Mouse (Mus musculus) liver, postnatal 0 days (tissue): Measurements from ENCODE around the gene Tmem135. TPM values are rescaled to one million over a fixed set of nuclear protein-coding genes. Genes with fewer than 3 reads are reported as not detected.

ENCODE experiments used
- ATAC-seq: fragments of 200-750 bp; cut with Nextera tagmentation; 2 replicates; pipeline ENCODE4 v1.8.0; 2017; ENCODE audit warnings: mild to moderate bottlenecking, moderate library complexity
- DNase-seq: peaks from one replicate; pipeline ENCODE4 v3.0.0-alpha.2; 2016
- H3K27ac ChIP-seq: fragments of 300-500 bp; sonication (generic); 2 replicates; pipeline ENCODE4 v1.5.1; 2014; ENCODE audit warnings: antibody characterized with exemption, moderate library complexity, mild to moderate bottlenecking, low read depth
- H3K27me3 ChIP-seq: fragments of 300-500 bp; sonication (generic); 2 replicates; pipeline ENCODE4 v1.6.1; 2014; ENCODE audit warnings: low read length, control low read depth, mixed read lengths; ENCODE audit not compliant: insufficient read depth
- H3K36me3 ChIP-seq: fragments of 300-500 bp; sonication (generic); replicated peaks from 2 replicates; pipeline ENCODE4 v1.6.1; 2014; ENCODE audit warnings: mild to moderate bottlenecking, control low read depth, low read length, moderate library complexity, mixed read lengths; ENCODE audit not compliant: insufficient read depth
- H3K4me1 ChIP-seq: fragments of 300-500 bp; sonication (generic); 2 replicates; pipeline ENCODE4 v1.6.1; 2014; ENCODE audit warnings: antibody characterized with exemption, mild to moderate bottlenecking, control low read depth; ENCODE audit not compliant: insufficient read depth
- H3K4me2 ChIP-seq: fragments of 300-500 bp; sonication (generic); 2 replicates; pipeline ENCODE4 v1.6.1; 2014; ENCODE audit warnings: low read depth, mild to moderate bottlenecking, low read length, moderate library complexity, mixed read lengths
- H3K4me3 ChIP-seq: fragments of 300-500 bp; sonication (generic); 2 replicates; pipeline ENCODE4 v1.5.1; 2014; ENCODE audit warnings: low read depth, low read length
- H3K9ac ChIP-seq: fragments of 300-500 bp; sonication (generic); replicated peaks from 2 replicates; pipeline ENCODE4 v1.6.1; 2014; ENCODE audit warnings: mild to moderate bottlenecking, moderate library complexity
- H3K9me3 ChIP-seq: fragments of 300-500 bp; sonication (generic); 2 replicates; pipeline ENCODE4 v1.6.1; 2016; ENCODE audit warnings: mild to moderate bottlenecking, control low read depth, low read length, mixed read lengths
- CTCF ChIP-seq: sonication (generic); IDR thresholded peaks from 2 replicates; pipeline ENCODE4 v1.5.1; 2016; ENCODE audit warnings: antibody characterized with exemption, low read depth
- EP300 ChIP-seq: IDR thresholded peaks from 2 replicates; pipeline ENCODE4 v1.6.1; 2016; ENCODE audit warnings: antibody characterized with exemption, low read depth, mild to moderate bottlenecking
- WGBS: fragments of 180-500 bp; shearing (Covaris S2); extraction: QIAGEN DNeasy Blood & Tissue Kit; methylation state at CpG from one replicate; pipeline ENCODE4 v1.1.7; 2014; ENCODE audit not compliant: insufficient replicate concordance; 5-methylcytosine and 5-hydroxymethylcytosine counted together
- polyA plus RNA-seq: library from polyadenylated mRNA; unstranded; fragments of >200 nt; fragmentation: Nextera tagmentation; extraction: Ambion mirVana; gene quantifications from 2 replicates; pipeline ENCODE4 v1.2.1, GENCODE M21; 2015

Tmem135 gene
- polyA plus RNA-seq, 1 experiment from 2014 or later = 31.7 TPM

DNA sequence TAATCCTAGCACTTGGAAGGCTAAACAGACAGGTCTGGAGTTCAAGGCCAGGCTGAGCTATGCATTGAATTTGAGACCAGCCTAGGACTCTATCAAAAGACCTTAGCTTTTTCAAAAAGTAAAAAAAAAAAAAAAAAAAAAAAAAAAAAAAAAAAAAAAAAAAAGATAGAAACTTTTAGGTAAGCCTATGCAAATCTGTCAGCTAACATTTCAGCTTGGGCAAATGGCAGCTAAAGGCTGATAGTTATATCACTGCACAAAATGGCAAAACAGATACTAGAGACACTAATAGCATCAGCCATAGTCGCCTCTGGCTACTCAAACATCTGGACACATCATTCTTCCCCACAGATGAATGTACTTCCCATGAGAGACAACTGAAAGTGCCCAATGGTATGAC is 64.2 kb downstream of the Tmem135 start:
- H3K9me3 ChIP-seq = no peaks in the 10 kb centered on the region
- no peak for ATAC-seq
- no peak for DNase-seq
- H3K4me3 ChIP-seq = no peak overlapping the region
- H3K27ac ChIP-seq = no peak overlapping the region
- no peaks in the 10 kb centered on the region for H3K27me3 ChIP-seq
- WGBS = 73% methylated on average over 1 of the region's 1 CpGs
- TF ChIP-seq CTCF = no peak
- TF ChIP-seq EP300 = no peak
- no peak overlapping the region for H3K4me2 ChIP-seq
- no peak overlapping the region for H3K9ac ChIP-seq
- H3K36me3 ChIP-seq = no peaks in the 10 kb centered on the region
- H3K4me1 ChIP-seq = peaks cover 29% of the 10 kb centered on the region

DNA sequence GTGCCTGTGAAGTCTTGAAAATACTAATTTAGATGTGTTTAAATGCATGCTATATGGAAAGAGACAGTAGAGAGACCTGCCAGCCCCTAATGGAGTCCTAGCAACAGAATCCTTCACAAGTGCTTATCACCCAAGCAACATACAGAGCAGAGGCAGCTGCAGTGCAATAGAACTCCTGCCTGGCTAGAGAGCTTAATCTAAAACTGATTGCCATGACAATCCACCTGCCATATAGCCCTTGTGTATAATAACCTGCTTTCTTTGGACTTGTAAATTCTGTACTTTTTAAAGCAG is 64.9 kb downstream of the Tmem135 start:
- peak overlapping the region; percentile 90 for H3K27ac ChIP-seq
- H3K27me3 ChIP-seq = no peaks in the 10 kb centered on the region
- ATAC-seq = peak; percentile 53
- H3K4me1 ChIP-seq = peaks cover 29% of the 10 kb centered on the region
- H3K4me2 ChIP-seq = peak overlapping the region; percentile 97
- H3K36me3 ChIP-seq = no peaks in the 10 kb centered on the region
- no peak for DNase-seq
- peak overlapping the region; percentile 87 for H3K9ac ChIP-seq
- no peaks in the 10 kb centered on the region for H3K9me3 ChIP-seq
- H3K4me3 ChIP-seq = peak overlapping the region; percentile 91
- TF ChIP-seq CTCF (no peak), EP300 (no peak)

DNA sequence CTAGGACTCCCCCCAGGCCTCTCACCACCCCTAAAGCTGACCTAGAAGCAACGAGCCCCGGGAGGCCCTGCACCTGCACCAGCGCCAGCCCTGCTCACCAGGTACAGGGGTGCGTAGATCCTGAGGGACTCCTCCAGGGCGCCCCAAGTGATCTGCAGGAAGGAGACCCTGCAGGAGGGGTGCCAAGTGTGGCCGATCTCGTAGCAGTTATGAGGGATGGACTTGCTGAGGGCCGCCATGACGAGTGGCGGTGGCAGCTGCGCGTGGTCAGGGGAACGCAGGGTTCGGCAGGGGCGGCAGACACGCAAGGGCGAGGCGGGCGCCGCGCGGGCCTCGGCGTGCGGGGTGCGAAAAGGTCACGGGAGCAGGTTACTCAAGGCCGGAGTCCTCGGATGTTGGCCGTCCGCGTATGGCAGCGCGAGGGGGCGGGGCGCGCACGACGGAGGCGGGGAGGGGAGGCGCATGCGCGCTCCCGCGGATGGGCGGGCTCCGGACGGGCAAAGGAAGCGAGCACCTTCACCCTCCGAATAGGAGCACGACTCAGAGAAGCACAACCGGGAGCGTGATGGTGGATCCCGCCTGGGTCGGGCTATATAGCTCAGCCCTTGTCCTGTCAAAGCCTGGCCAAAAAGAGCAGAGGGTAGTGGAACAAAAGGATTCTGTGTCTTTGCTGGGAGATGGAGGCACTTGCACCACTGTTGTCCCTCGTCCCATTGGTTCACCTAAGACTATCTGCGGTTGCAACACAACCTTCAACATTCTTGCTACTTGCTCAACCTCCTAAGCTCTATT is 65.5 kb downstream of the Tmem135 start:
- H3K27ac ChIP-seq = peak overlapping the region; percentile 90
- WGBS = 1% methylated on average over 51 of the region's 57 CpGs
- H3K4me3 ChIP-seq = peak overlapping the region; percentile 91
- H3K36me3 ChIP-seq = no peaks in the 10 kb centered on the region
- H3K4me2 ChIP-seq = peak overlapping the region; percentile 97
- peak; percentile 93 for DNase-seq
- H3K9ac ChIP-seq = peak overlapping the region; percentile 87
- H3K4me1 ChIP-seq = peaks cover 29% of the 10 kb centered on the region
- no peaks in the 10 kb centered on the region for H3K9me3 ChIP-seq
- no peaks in the 10 kb centered on the region for H3K27me3 ChIP-seq
- ATAC-seq = peak; percentile 96
- TF ChIP-seq EP300 = no peak
- TF ChIP-seq CTCF = no peak

DNA sequence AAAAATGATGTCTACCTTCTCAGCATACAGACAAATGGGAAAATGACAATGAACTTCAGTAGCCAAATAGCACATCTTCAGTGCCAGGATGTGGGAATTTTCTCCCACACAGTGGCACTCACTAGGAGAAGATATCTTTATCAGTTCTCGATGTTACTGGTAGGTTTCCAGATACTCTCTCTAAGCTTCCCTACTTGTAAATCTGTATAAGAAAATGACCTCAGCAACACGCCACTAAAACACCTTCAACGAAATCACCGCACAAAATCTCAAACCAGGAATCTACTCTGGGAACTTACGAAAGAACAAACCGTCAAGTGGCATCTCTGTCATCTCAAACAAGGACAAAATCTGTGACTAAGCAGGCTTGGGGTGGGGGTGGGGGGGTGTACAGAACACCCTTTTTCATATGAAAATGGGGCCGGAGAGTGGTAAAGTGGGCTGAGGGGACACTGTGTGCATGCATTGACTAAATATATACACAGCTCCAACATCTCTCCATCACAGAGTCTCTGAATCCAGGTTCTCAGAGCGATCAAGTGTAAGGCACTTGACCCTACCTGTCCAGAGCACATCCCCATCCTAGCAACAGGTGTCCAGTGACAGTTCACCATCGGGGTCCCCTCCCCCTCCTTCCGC is 66.2 kb downstream of the Tmem135 start:
- no peaks in the 10 kb centered on the region for H3K27me3 ChIP-seq
- H3K4me3 ChIP-seq = peak overlapping the region; percentile 91
- peak overlapping the region; percentile 87 for H3K9ac ChIP-seq
- ATAC-seq (peak; percentile 57), DNase-seq (no peak)
- H3K36me3 ChIP-seq = no peaks in the 10 kb centered on the region
- 23% methylated on average over 10 of the region's 10 CpGs for WGBS
- no peak for TF ChIP-seq CTCF
- no peak for TF ChIP-seq EP300
- H3K4me1 ChIP-seq = peaks cover 31% of the 10 kb centered on the region
- peak overlapping the region; percentile 97 for H3K4me2 ChIP-seq
- peak overlapping the region; percentile 90 for H3K27ac ChIP-seq
- H3K9me3 ChIP-seq = no peaks in the 10 kb centered on the region

DNA sequence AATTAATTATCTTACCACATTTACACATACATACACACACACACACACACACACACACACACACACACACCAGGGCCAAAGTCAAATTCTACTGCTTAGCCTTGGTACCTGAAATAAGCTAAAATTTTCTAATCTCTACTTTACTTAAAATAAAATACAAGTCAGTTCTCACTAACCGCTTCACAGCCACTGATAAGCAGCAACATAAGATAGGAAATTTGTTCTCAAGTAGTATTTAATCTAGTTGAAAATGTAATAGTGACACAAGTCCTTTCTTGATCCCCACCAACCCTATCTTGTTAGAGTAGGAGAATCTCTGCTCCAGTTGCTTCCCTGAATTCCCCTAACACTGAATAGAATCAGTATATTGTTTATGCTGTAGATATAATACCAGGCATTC is 67.6 kb downstream of the Tmem135 start:
- Histone ChIP-seq H3K27me3 (no peaks in the 10 kb centered on the region), H3K36me3 (no peaks in the 10 kb centered on the region), H3K27ac (no peak overlapping the region), H3K9ac (no peak overlapping the region), H3K9me3 (no peaks in the 10 kb centered on the region), H3K4me1 (peaks cover 31% of the 10 kb centered on the region), H3K4me2 (peak overlapping the region; percentile 97), H3K4me3 (no peak overlapping the region)
- DNase-seq (no peak), ATAC-seq (no peak)
- no peak for TF ChIP-seq CTCF
- no peak for TF ChIP-seq EP300
- WGBS = 60% methylated on average over 1 of the region's 1 CpGs

DNA sequence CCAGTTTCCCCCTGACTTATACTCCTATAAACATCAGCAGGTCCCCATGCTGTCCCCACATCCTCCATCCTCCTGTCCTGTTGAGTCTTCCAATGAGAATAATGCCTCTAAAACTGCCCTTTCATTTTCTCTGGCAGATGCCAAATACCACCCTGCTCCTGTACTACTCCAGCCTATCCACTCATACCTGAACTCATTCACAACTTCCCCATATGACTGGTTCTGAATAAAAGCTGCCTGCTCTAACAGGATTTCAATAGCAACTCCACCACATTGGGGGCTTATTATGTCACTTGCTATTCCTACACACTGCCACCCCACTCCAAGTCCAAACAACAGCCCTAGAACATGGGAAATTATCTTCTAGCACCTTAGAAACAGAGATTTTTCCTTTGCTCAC is 68.7 kb downstream of the Tmem135 start:
- no peaks in the 10 kb centered on the region for H3K9me3 ChIP-seq
- H3K4me1 ChIP-seq = peaks cover 35% of the 10 kb centered on the region
- no peak overlapping the region for H3K4me3 ChIP-seq
- TF ChIP-seq EP300 = no peak
- no peak for TF ChIP-seq CTCF
- no peaks in the 10 kb centered on the region for H3K27me3 ChIP-seq
- DNase-seq = no peak
- no peak overlapping the region for H3K9ac ChIP-seq
- no peaks in the 10 kb centered on the region for H3K36me3 ChIP-seq
- ATAC-seq = no peak
- no peak overlapping the region for H3K4me2 ChIP-seq
- no peak overlapping the region for H3K27ac ChIP-seq
